Mouse (Mus musculus) forebrain, postnatal 0 days (tissue): ENCODE results near the gene Pclaf. TPM values are rescaled to one million over a fixed set of nuclear protein-coding genes. Genes with fewer than 3 reads are reported as not detected.

Source experiments
- ATAC-seq: fragments of 200-750 bp; cut with Nextera tagmentation; 2 replicates; pipeline ENCODE4 v1.8.0; 2017; ENCODE audit warnings: mild to moderate bottlenecking, moderate library complexity
- DNase-seq: peaks from one replicate; pipeline ENCODE4 v3.0.0-alpha.2; 2015
- H3K27ac ChIP-seq: fragments of 300-500 bp; sonication (generic); 2 replicates; pipeline ENCODE4 v1.5.1; 2014; ENCODE audit warnings: low read depth, mild to moderate bottlenecking, antibody characterized with exemption, low read length, moderate library complexity, mixed read lengths
- H3K27me3 ChIP-seq: fragments of 300-500 bp; sonication (generic); 2 replicates; pipeline ENCODE4 v1.6.1; 2014; ENCODE audit warnings: mild to moderate bottlenecking, low read length, mixed read lengths; ENCODE audit not compliant: insufficient read depth
- H3K36me3 ChIP-seq: fragments of 300-500 bp; sonication (generic); 2 replicates; pipeline ENCODE4 v1.6.1; 2014; ENCODE audit warnings: mild to moderate bottlenecking, moderate library complexity; ENCODE audit not compliant: insufficient read depth
- H3K4me1 ChIP-seq: fragments of 300-500 bp; sonication (generic); 2 replicates; pipeline ENCODE4 v1.6.1; 2014; ENCODE audit warnings: antibody characterized with exemption; ENCODE audit not compliant: insufficient read depth
- H3K4me2 ChIP-seq: fragments of 300-500 bp; sonication (generic); 2 replicates; pipeline ENCODE4 v1.6.1; 2014; ENCODE audit warnings: low read depth, mild to moderate bottlenecking, moderate library complexity
- H3K4me3 ChIP-seq: fragments of 300-500 bp; sonication (generic); 2 replicates; pipeline ENCODE4 v1.5.1; 2014; ENCODE audit warnings: low read depth, low read length, mixed read lengths
- H3K9ac ChIP-seq: fragments of 300-500 bp; sonication (generic); 2 replicates; pipeline ENCODE4 v1.6.1; 2014; ENCODE audit warnings: mild to moderate bottlenecking
- H3K9me3 ChIP-seq: fragments of 300-500 bp; sonication (generic); 2 replicates; pipeline ENCODE4 v1.6.1; 2016; ENCODE audit warnings: low read length
- CTCF ChIP-seq: sonication (generic); IDR thresholded peaks from 2 replicates; pipeline ENCODE4 v1.5.1; 2016; ENCODE audit warnings: antibody characterized with exemption, control low read depth, low read depth
- WGBS: fragments of 180-500 bp; shearing (Covaris S2); extraction: QIAGEN DNeasy Blood & Tissue Kit; methylation state at CpG from one replicate; pipeline ENCODE4 v1.1.7; 2014; 5-methylcytosine and 5-hydroxymethylcytosine counted together
- polyA plus RNA-seq: library from polyadenylated mRNA; unstranded; fragments of >200 nt; fragmentation: Nextera tagmentation; extraction: Ambion mirVana; gene quantifications from 2 replicates; pipeline ENCODE4 v1.2.1, GENCODE M21; 2015
- total RNA-seq: library from RNA; depleted of rRNA; stranded (reverse); fragments of >200 nt; gene quantifications from 2 replicates; pipeline ENCODE4 v1.2.3, GENCODE M21; 2014

Pclaf gene
- total and polyA plus RNA-seq, 2 experiments from 2014 or later, result 12.8 to 17.2 TPM

GRCm38 (mm10) chr9:65891126-65891525, 1.1 kb downstream of the Pclaf start:
- no peak for TF ChIP-seq CTCF
- DNase-seq, result no peak
- Histone ChIP-seq H3K9ac (0 out of 2 replicates have a peak overlapping the region, but pooled peaks have one; percentile 31), H3K36me3 (no peaks in the 10 kb centered on the region), H3K4me1 (0 out of 2 replicates have a peak, but pooled peaks cover 5% of the 10 kb centered on the region), H3K9me3 (no peaks in the 10 kb centered on the region), H3K4me2 (no peak overlapping the region), H3K27me3 (no peaks in the 10 kb centered on the region), H3K27ac (no peak overlapping the region), H3K4me3 (0 out of 2 replicates have a peak overlapping the region, but pooled peaks have one; percentile 3)
- WGBS, result 4% methylated on average over 5 of the region's 5 CpGs
- ATAC-seq, result no peak

DNA sequence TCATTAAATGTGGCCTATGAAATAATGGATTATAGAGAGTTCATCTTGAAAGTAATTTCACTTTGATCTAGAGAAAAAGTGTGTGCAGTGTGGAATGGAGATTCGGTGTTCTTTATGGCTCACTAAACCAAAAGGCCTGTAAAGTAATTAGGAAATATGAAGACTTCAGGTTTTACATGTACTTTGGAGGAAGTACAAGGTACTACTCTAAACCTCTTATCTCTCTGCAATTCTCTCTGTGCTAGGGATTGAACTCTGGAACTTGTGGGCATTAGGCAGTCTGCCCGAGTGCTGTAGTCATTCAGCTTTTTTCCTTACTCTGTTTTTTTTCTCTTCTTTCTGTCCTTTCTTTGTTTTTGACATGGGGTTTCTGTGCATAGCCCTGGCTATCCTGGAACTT, 6.9 kb downstream of the Pclaf start:
- 79% methylated on average over 2 of the region's 2 CpGs for WGBS
- H3K9me3 ChIP-seq, result no peaks in the 10 kb centered on the region
- H3K4me1 ChIP-seq, result no peaks in the 10 kb centered on the region
- no peak overlapping the region for H3K4me3 ChIP-seq
- H3K36me3 ChIP-seq, result 0 out of 2 replicates have a peak, but pooled peaks cover 4% of the 10 kb centered on the region
- ATAC-seq (no peak), DNase-seq (no peak)
- H3K9ac ChIP-seq, result no peak overlapping the region
- no peak for TF ChIP-seq CTCF
- H3K27ac ChIP-seq, result no peak overlapping the region
- no peak overlapping the region for H3K4me2 ChIP-seq
- H3K27me3 ChIP-seq, result no peaks in the 10 kb centered on the region

- 98% methylated on average over 3 of the region's 3 CpGs for WGBS
- Histone ChIP-seq H3K9me3 (no peaks in the 10 kb centered on the region), H3K36me3 (no peaks in the 10 kb centered on the region), H3K27ac (no peak overlapping the region), H3K4me1 (no peaks in the 10 kb centered on the region), H3K9ac (no peak overlapping the region), H3K4me2 (no peak overlapping the region), H3K4me3 (no peak overlapping the region), H3K27me3 (no peaks in the 10 kb centered on the region)
- DNase-seq (no peak), ATAC-seq (no peak)
- TF ChIP-seq CTCF, result no peak
Observed at GRCm38 (mm10) chr9:65902879-65903278, 12.8 kb downstream of the Pclaf start.

DNA sequence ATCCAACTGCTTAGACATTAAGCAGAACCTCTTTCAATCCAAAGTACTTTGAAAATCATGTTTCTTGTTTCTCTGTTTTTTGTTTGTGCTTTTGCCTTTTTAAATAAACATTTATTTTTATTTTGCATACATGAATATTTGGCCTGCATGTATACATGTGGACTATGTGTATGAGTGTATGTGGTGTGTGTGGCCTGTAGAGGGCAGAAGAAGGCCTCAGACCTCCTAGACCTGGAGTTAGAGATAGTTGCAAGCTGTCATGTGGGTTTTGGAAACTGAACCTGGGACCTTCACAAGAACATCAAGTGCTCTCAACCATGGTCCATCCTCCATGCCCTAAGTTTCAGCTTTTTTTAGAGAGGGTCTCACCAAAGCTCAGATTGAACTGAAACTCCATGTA, 13.4 kb downstream of the Pclaf start:
- no peak overlapping the region for H3K4me3 ChIP-seq
- no peaks in the 10 kb centered on the region for H3K27me3 ChIP-seq
- no peak for DNase-seq
- H3K36me3 ChIP-seq, result no peaks in the 10 kb centered on the region
- H3K9me3 ChIP-seq, result no peaks in the 10 kb centered on the region
- no peak for ATAC-seq
- no peak overlapping the region for H3K27ac ChIP-seq
- no peak overlapping the region for H3K9ac ChIP-seq
- TF ChIP-seq CTCF, result 0 out of 2 replicates have a peak, but pooled peaks have one; percentile 3
- H3K4me2 ChIP-seq, result no peak overlapping the region
- H3K4me1 ChIP-seq, result no peaks in the 10 kb centered on the region

DNA sequence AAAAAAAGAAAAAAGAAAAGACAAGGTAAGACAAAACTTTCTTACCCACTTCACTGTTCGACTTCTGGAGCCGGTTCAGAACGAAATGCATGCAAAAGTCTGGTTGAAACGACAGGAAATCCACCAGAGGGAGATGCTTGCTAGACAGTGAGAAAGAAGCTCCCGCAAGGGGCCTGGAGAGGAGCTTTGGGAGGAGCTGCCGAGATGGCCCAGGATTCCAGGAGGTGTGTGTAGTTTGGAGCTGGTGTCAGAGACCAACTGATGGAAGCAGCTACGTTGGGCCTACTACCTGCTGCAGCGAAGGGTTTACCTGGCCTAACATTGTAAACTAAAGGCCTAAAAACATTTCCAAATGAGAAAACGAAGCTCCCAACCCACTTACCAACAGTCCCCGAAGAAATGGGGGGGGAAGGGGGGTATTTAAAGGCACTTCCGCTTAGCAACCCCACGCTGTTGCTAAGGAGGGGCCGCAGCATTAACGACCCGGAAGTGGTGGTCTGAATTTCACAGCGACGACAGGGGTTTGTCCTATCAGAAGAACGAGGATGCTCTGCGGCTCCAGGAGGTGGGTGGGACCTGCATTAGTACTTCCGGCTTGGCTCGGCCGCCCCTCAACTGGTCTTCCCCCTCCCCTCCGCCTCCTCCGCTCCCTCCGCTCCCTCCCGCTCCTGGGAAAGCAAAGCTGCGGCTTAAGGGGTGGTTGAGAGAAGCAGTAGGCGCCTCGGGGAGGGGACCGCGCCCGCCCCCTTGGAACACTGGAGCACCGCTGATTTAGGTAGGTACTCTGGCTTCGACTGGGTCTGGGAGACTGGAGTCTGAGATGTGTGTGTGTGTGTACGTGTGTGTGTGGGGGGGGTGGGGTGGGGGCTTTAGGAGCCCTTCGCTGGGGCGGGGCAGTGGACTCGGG, 18.6 kb downstream of the Pclaf start, which contains the start of the genes Trip4 and Csnk1g1:
Trip4 (minus strand) TSS at position 401 of the 907 bp plus-strand sequence.
Csnk1g1 (plus strand) TSS at position 531 of the 907 bp plus-strand sequence.
- WGBS, result 1% methylated on average over 37 of the region's 38 CpGs
- peak; percentile 100 for ATAC-seq
- Histone ChIP-seq H3K9ac (peak within 1 kb of the TSS; percentile 77), H3K4me3 (peak within 1 kb of the TSS; percentile 83), H3K4me1 (no peaks in the 10 kb centered on the region; the same call in 1 of the 2 replicates), H3K27ac (peak within 1 kb of the TSS; percentile 84), H3K4me2 (peak within 1 kb of the TSS; percentile 82), H3K27me3 (no peaks in the 10 kb centered on the region), H3K9me3 (no peaks in the 10 kb centered on the region), H3K36me3 (no peaks in the 10 kb centered on the region)
- DNase-seq, result peak; percentile 97
- TF ChIP-seq CTCF, result peak; percentile 73

- Histone ChIP-seq H3K27ac (peak overlapping the region; percentile 84), H3K36me3 (no peaks in the 10 kb centered on the region), H3K4me1 (no peaks in the 10 kb centered on the region; the same call in 1 of the 2 replicates), H3K27me3 (no peaks in the 10 kb centered on the region), H3K9me3 (no peaks in the 10 kb centered on the region), H3K4me3 (peak overlapping the region; percentile 83), H3K9ac (peak overlapping the region; percentile 77), H3K4me2 (peak overlapping the region; percentile 82)
- TF ChIP-seq CTCF, result no peak
- ATAC-seq, result no peak
- WGBS, result 2% methylated on average over 34 of the region's 34 CpGs
- peak; percentile 43 for DNase-seq
Observed at GRCm38 (mm10) chr9:65909301-65909801, 19.3 kb downstream of the Pclaf start.

GRCm38 (mm10) chr9:65909837-65910236, 19.8 kb downstream of the Pclaf start:
- Histone ChIP-seq H3K36me3 (no peaks in the 10 kb centered on the region), H3K4me3 (peak overlapping the region; percentile 83), H3K27ac (peak overlapping the region; percentile 84; the same call in 1 of the 2 replicates), H3K9me3 (no peaks in the 10 kb centered on the region), H3K4me2 (peak overlapping the region; percentile 82), H3K4me1 (no peaks in the 10 kb centered on the region; the same call in 1 of the 2 replicates), H3K27me3 (no peaks in the 10 kb centered on the region), H3K9ac (peak overlapping the region; percentile 77)
- ATAC-seq (no peak), DNase-seq (no peak)
- TF ChIP-seq CTCF, result no peak
- 5% methylated on average over 4 of the region's 4 CpGs for WGBS
